Mouse (Mus musculus): Measurements from ENCODE around the gene F11r. TPM values are rescaled to one million over a fixed set of nuclear protein-coding genes. Genes with fewer than 3 reads are reported as not detected.

Gene F11r
- polyA plus RNA-seq, 1 experiment from 2014 or later = 14.0 TPM

DNA sequence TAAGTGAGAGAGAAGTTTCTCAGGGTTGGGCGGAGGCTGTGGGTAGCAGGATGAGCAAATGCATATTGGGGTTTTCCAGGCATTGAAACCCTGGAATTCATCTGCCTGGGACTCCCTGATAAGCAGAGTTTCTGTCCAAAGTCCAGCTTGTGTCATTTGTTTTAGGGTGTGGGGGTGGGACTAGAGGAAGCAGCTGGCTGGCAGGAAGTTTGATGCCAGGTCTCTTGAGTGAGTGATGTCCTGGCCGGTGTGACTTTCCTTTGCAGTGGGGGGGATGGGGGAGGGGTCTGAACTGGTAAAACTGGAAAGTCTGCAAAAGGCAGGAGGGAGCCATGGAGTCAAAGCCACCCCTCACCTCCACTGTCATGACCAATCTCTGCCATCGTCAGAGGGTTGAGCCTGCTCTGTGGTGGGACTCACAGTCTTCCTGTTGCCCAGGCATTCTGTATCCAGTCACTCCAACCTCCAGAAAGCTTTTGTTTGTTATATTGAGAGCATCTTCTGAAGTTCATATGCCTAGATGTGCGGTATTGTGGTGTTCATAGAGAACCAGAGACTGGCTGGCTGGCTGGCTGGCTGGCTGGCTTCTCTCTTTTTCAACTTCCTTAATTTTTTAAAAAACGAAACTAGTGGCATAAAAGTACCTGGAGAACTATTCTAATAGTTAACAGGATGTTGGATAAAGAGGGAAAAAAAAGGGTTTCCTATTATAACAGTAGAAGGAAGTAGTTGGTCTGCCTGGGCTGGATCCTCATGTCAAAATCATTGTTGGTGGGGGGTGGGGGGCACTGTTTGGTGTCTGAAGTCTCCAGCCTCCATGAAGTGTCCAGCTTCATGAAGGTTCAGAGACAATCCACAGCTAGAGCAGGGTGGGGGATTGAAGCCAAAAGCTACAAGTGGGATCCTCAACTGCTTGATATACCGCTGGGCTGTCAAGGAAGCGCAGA, 4.4 kb downstream of the F11r start:
- 60% methylated on average over 7 of the region's 7 CpGs for WGBS
- Histone ChIP-seq H3K4me3 (no peak overlapping the region), H3K36me3 (no peaks in the 10 kb centered on the region), H3K4me1 (peaks cover 22% of the 10 kb centered on the region), H3K27ac (replicated peaks) (no peak overlapping the region), H3K27me3 (ENCODE audit: low read depth, poor library complexity, severe bottlenecking) (peaks cover 49% of the 10 kb centered on the region), H3K9me3 (replicated peaks) (peaks cover 7% of the 10 kb centered on the region; the same call in 1 of the 2 replicates)
- no peak for DNase-seq (ENCODE audit: low spot score)

DNA sequence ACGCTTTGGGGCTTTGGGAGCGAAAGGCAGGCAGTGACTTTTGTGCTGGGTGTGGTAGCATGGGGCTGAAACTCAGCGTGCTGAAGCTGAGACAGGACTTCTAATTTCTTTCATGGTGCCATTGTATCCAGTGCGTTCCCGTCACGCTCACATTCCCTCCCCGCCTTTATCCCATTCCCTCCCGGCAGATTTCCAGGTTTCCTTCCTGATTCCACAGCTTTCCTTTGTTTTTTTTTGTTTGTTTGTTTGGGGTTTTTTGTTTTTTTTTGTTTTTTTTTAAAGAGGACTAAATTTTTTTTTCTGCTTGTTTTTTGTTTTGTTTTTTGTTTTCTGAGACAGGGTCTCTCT, 5.1 kb downstream of the F11r start:
- no peak for DNase-seq (ENCODE audit: low spot score)
- H3K4me3 ChIP-seq = no peak overlapping the region
- H3K4me1 ChIP-seq = peaks cover 19% of the 10 kb centered on the region
- peaks cover 43% of the 10 kb centered on the region for H3K27me3 ChIP-seq (ENCODE audit: low read depth, poor library complexity, severe bottlenecking)
- no peak overlapping the region for H3K27ac ChIP-seq (replicated peaks)
- 65% methylated on average over 8 of the region's 8 CpGs for WGBS
- no peaks in the 10 kb centered on the region for H3K36me3 ChIP-seq
- H3K9me3 ChIP-seq (replicated peaks) = peaks cover 7% of the 10 kb centered on the region; the same call in 1 of the 2 replicates

DNA sequence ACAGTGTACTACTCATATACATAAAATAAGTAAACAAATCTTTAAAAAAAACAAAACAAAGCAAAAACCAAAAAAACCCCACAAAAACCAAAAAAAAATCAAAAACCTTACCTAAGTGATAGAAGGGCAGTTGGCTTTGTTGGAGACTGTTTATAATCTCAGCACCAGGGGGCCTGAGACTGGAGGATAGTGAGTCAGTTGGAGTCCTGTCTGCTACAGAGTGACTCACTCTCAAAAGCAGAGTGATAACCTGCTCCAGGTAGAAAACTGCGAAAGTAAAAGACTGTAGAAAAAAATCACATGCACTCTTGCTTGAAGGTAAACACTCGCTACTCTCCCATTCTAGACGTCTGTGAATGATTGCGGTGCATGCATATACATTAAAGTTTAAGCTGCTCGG, 7.7 kb downstream of the F11r start:
- no peak overlapping the region for H3K27ac ChIP-seq (replicated peaks)
- peaks cover 16% of the 10 kb centered on the region for H3K27me3 ChIP-seq (ENCODE audit: low read depth, poor library complexity, severe bottlenecking)
- 91% methylated on average over 5 of the region's 5 CpGs for WGBS
- H3K9me3 ChIP-seq (replicated peaks) = peaks cover 7% of the 10 kb centered on the region; the same call in 1 of the 2 replicates
- 0 out of 2 replicates have a peak, but pooled peaks cover under 1% of the 10 kb centered on the region for H3K4me1 ChIP-seq
- H3K4me3 ChIP-seq = no peak overlapping the region
- no peaks in the 10 kb centered on the region for H3K36me3 ChIP-seq
- DNase-seq (ENCODE audit: low spot score) = no peak

DNA sequence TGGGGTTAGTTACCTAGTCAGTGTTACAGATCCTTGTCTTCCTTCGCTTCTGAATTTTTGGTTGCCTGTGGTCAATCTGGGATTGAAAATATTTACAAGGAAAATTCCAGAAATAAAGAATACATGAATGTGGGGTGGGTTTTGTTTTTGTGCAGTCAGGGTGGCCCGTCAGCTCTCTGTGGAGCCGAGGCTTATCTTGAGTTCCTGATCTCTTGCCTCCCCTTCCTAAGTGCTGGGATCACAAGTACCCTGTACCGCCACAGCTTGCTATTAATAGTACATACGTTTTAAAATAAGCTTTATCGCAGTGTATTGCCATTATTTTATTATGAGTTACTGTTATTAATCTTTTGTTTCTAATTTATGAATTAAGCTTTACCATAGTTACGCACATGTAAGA, 9.5 kb downstream of the F11r start:
- WGBS = 87% methylated on average over 7 of the region's 7 CpGs
- Histone ChIP-seq H3K4me3 (no peak overlapping the region), H3K27me3 (ENCODE audit: low read depth, poor library complexity, severe bottlenecking) (peaks cover under 1% of the 10 kb centered on the region; the same call in 1 of the 2 replicates), H3K36me3 (no peaks in the 10 kb centered on the region), H3K4me1 (no peaks in the 10 kb centered on the region), H3K9me3 (replicated peaks) (peaks cover 7% of the 10 kb centered on the region; the same call in 1 of the 2 replicates), H3K27ac (replicated peaks) (no peak overlapping the region)
- no peak for DNase-seq (ENCODE audit: low spot score)

DNA sequence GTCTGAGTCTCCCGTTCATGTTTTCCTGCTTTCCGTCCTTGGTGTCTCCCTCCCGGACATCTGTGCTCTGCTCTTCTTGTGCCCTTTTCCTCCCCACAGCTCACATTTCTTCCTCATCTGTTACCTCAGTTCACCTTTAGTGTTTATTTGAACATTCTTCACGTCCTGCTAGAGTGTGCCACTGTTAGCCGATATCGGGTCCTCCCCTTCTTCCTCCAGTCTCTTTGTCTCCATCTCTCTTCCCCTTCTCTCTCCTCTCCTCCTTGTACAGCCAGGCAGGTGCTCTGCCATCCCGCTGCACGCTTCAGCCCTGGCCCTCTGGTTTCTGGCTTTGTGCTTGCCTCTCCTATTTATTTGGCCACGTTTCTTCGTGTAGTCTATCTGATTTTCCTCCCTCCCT, 10.4 kb downstream of the F11r start:
- H3K36me3 ChIP-seq = no peaks in the 10 kb centered on the region
- WGBS = 83% methylated on average over 10 of the region's 10 CpGs
- no peaks in the 10 kb centered on the region for H3K27me3 ChIP-seq (ENCODE audit: low read depth, poor library complexity, severe bottlenecking)
- H3K9me3 ChIP-seq (replicated peaks) = peaks cover 7% of the 10 kb centered on the region; the same call in 1 of the 2 replicates
- H3K4me1 ChIP-seq = no peaks in the 10 kb centered on the region
- no peak overlapping the region for H3K27ac ChIP-seq (replicated peaks)
- no peak for DNase-seq (ENCODE audit: low spot score)
- H3K4me3 ChIP-seq = no peak overlapping the region

DNA sequence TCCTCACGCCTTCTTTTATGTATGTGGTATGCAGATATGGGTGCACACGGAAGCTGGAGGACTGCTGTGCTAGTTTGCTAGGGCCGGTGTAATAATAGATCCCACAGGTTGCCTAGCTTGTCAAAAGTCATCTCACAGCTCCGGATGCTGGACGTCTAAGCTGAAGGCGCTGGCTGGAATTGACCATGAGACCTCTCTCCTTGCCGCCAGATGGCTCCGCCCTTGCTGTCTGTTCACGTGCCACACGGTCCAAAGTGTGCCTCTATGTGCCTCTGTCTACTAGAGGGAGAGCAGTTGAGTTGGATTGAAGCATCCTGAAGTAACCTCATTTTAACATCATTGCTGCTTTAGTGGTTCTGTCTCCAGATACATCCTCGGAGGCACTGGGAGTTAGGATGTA, 12.7 kb downstream of the F11r start:
- H3K27me3 ChIP-seq (ENCODE audit: low read depth, poor library complexity, severe bottlenecking) = no peaks in the 10 kb centered on the region
- no peaks in the 10 kb centered on the region for H3K36me3 ChIP-seq
- no peaks in the 10 kb centered on the region for H3K9me3 ChIP-seq (replicated peaks)
- DNase-seq (ENCODE audit: low spot score) = no peak
- WGBS = 92% methylated on average over 11 of the region's 11 CpGs
- no peaks in the 10 kb centered on the region for H3K4me1 ChIP-seq
- no peak overlapping the region for H3K4me3 ChIP-seq
- no peak overlapping the region for H3K27ac ChIP-seq (replicated peaks)

DNA sequence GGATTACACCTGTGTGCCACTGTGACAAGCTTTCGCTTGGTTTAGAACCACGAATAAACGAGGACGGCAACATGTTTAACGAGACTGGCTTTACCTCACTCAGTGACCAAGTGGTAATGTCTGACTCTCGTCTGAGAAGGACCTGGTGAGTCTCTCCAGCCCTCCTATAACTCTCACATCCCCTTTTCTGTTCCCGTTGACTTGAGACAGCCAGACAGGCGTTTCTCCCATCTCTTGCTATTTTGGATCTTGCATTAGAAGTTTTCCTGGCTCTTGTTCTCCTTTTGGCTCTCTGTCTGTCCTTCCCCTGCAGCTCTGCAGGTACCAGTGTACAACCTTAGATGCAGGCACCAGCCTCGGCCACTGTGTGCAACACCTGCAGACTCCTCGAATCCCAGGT, 13.7 kb downstream of the F11r start:
- Histone ChIP-seq H3K27me3 (ENCODE audit: low read depth, poor library complexity, severe bottlenecking) (no peaks in the 10 kb centered on the region), H3K9me3 (replicated peaks) (no peaks in the 10 kb centered on the region), H3K27ac (replicated peaks) (no peak overlapping the region), H3K4me3 (no peak overlapping the region), H3K36me3 (no peaks in the 10 kb centered on the region), H3K4me1 (no peaks in the 10 kb centered on the region)
- WGBS = 90% methylated on average over 10 of the region's 10 CpGs
- DNase-seq (ENCODE audit: low spot score) = no peak

DNA sequence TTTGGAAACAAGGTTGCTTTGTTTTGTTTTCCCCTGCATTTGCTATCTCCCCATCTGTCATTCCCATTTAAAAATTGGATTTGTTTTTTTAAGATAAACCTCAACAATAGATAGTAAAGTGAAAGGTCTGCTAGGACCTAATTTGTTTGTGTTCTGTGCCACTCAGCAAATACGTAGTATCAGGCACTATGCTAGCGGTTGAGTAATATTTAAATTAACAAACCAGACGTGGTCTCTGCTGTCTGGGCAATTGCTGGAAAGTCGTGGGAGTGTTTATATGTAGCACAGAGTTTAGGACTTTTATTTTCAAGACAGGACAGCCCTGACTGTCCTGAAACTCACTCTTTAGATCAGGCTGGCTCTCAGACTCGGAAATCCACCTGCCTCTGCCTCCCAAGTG, 15.2 kb downstream of the F11r start:
- no peak for DNase-seq (ENCODE audit: low spot score)
- Histone ChIP-seq H3K9me3 (replicated peaks) (no peaks in the 10 kb centered on the region), H3K4me3 (no peak overlapping the region), H3K36me3 (no peaks in the 10 kb centered on the region), H3K27me3 (ENCODE audit: low read depth, poor library complexity, severe bottlenecking) (no peaks in the 10 kb centered on the region), H3K4me1 (no peaks in the 10 kb centered on the region), H3K27ac (replicated peaks) (no peak overlapping the region)
- WGBS = 83% methylated on average over 5 of the region's 5 CpGs

DNA sequence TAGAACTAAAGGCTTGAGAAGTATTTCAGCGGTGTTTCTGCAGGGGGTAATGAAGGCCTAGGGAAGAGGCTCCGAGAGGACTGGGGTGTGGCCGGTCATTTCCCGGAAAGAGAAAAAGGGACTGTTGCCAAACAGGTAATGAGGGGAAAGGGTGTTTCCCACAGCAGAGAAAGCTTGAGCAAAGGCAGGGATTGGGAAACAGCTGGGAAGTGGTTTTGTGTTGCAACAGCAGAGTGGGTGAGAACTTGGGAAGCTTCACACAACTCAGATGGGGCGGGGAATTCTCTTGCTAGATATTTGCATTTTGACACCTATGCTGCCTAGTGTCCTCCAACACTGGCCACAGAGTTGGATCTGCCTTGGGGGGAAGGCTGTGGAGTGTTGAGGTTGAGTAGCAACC, 15.6 kb downstream of the F11r start:
- no peak overlapping the region for H3K27ac ChIP-seq (replicated peaks)
- no peak overlapping the region for H3K4me3 ChIP-seq
- H3K9me3 ChIP-seq (replicated peaks) = no peaks in the 10 kb centered on the region
- H3K4me1 ChIP-seq = no peaks in the 10 kb centered on the region
- H3K36me3 ChIP-seq = no peaks in the 10 kb centered on the region
- 92% methylated on average over 5 of the region's 5 CpGs for whole genome bisulfite sequencing
- no peaks in the 10 kb centered on the region for H3K27me3 ChIP-seq (ENCODE audit: low read depth, poor library complexity, severe bottlenecking)
- DNase-seq (ENCODE audit: low spot score) = no peak

DNA sequence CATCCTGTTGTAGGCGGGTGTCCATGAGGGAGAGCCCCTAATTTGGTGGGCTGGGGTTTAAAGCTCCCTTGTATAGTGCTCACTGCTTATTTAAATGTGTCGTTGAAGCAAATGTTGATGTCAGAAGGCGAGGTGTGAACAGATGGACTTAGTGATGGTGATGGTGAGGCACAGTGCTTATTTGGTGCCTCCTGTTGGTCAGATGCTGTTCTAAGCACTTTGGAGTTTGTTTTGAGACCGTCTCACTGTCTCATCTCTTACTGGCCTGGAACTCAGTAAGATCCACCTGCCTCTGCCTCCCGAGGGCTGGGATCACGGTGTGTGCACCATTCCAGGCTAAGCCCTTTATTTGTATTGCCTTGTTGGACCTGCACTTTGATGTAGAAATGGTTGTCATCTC, 17.6 kb downstream of the F11r start:
- no peaks in the 10 kb centered on the region for H3K36me3 ChIP-seq
- 91% methylated on average over 6 of the region's 6 CpGs for WGBS
- no peaks in the 10 kb centered on the region for H3K27me3 ChIP-seq (ENCODE audit: low read depth, poor library complexity, severe bottlenecking)
- DNase-seq (ENCODE audit: low spot score) = no peak
- H3K9me3 ChIP-seq (replicated peaks) = no peaks in the 10 kb centered on the region
- peaks cover 7% of the 10 kb centered on the region; the same call in 1 of the 2 replicates for H3K4me1 ChIP-seq
- no peak overlapping the region for H3K4me3 ChIP-seq
- H3K27ac ChIP-seq (replicated peaks) = no peak overlapping the region

DNA sequence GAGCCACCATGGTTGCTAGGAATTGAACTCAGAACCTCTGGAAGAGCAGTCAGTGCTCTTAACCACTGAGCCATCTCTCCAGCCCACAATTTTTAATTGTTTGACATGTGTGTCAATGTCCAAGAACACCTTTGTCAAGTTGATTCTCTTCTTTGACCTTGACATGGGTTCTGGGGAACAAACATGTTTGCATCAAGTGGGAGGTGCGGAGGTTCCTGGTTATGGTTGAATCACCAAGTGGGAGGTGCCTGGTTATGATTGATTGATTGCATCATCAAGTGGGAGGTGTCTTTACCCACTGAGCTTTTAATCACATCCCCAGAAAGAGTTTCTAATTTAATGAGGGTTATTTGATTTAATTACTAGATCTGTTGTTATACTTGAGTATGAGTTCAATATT, 20.2 kb downstream of the F11r start:
- DNase-seq (ENCODE audit: low spot score) = no peak
- no peaks in the 10 kb centered on the region for H3K27me3 ChIP-seq (ENCODE audit: low read depth, poor library complexity, severe bottlenecking)
- no peak overlapping the region for H3K4me3 ChIP-seq
- no peaks in the 10 kb centered on the region for H3K9me3 ChIP-seq (replicated peaks)
- H3K36me3 ChIP-seq = no peaks in the 10 kb centered on the region
- H3K27ac ChIP-seq (replicated peaks) = no peak overlapping the region
- WGBS = 93% methylated on average over 1 of the region's 1 CpGs
- H3K4me1 ChIP-seq = peaks cover 12% of the 10 kb centered on the region; the same call in 1 of the 2 replicates

DNA sequence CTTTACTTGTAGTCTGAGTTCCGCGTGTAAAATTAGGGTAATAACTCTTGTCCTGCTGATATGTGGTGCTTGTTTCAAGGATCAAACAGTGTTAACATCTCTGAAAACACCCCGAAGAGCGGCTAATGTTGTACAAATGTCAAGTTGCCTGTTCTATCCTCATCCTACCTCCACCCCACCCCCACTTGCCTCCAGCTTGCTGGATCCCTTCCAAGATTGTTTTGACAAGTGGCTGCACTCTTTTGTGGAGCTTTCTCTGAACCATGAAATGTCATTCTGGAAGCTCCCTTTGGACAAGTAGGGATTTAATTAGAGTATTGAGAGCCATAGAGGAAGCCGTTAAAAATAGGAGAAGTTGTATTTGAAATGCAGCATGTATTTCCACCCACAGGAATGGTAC, 22.5 kb downstream of the F11r start:
- Histone ChIP-seq H3K9me3 (replicated peaks) (no peaks in the 10 kb centered on the region), H3K27ac (replicated peaks) (no peak overlapping the region), H3K4me3 (no peak overlapping the region), H3K27me3 (ENCODE audit: low read depth, poor library complexity, severe bottlenecking) (no peaks in the 10 kb centered on the region), H3K36me3 (no peaks in the 10 kb centered on the region), H3K4me1 (peaks cover 12% of the 10 kb centered on the region; the same call in 1 of the 2 replicates)
- WGBS = 66% methylated on average over 5 of the region's 5 CpGs
- DNase-seq (ENCODE audit: low spot score) = no peak
